Comparison of ENCODE assay signal across 10 mouse cellular contexts in genomic region chr17:73970361-73971027, GRCm38 (mm10). TPM values are rescaled to one million over a fixed set of nuclear protein-coding genes. Genes with fewer than 3 reads are reported as not detected.
A peak's percentile ranks its signal among the peaks of the same experiment; 100 is the strongest.
DNase-seq lines count a peak whose midpoint lies in the region; ATAC-seq and TF ChIP-seq lines count a peak whose summit lies in the region.
"Had no signal": no experiment of that assay in that cellular context is flagged by ENCODE, and none has a peak within 500 bp of the region (broad histone marks: within the 10 kb centered on the region; RNA-seq: fewer than 3 reads in every experiment).

No protein-coding gene starts in this region.

- H3K4me3 ChIP-seq in heart, adult 2 months: no peak overlapping the region
- H3K4me3 ChIP-seq in midbrain, postnatal 0 days (ENCODE audit: low read depth, low read length): no peak overlapping the region
- H3K4me3 ChIP-seq: embryonic facial prominence, embryonic 13.5 days; liver, embryonic 13.5 days had no signal

- no peaks in the 10 kb centered on the region for H3K9me3 ChIP-seq in midbrain, postnatal 0 days (ENCODE audit: low read length)
- H3K9me3 ChIP-seq: embryonic facial prominence, embryonic 13.5 days; liver, embryonic 13.5 days had no signal

- no peaks in the 10 kb centered on the region for H3K79me2 ChIP-seq in heart, adult 2 months (replicated peaks; ENCODE audit: control insufficient read depth, insufficient read depth, low read length)

- peaks cover 15% of the 10 kb centered on the region for H3K4me1 ChIP-seq in heart, adult 2 months (ENCODE audit: control insufficient read depth, insufficient read depth, low read length)
- H3K4me1 ChIP-seq in midbrain, postnatal 0 days (ENCODE audit: insufficient read depth, low read length): no peaks in the 10 kb centered on the region
- H3K4me1 ChIP-seq: liver, embryonic 13.5 days had no signal

- peak overlapping the region; percentile 89 for H3K27ac ChIP-seq in heart, adult 2 months
- no peak overlapping the region for H3K27ac ChIP-seq in midbrain, postnatal 0 days (ENCODE audit: low read depth, low read length)
- H3K27ac ChIP-seq: embryonic facial prominence, embryonic 13.5 days; liver, embryonic 13.5 days had no signal

- intact Hi-C loops in heart, adult 2 months (cut with DNase I): loop anchor here (2.0 kb wide), 1 partner anchor 14 kb away; no protein-coding TSS in a partner anchor

- peaks cover 10% of the 10 kb centered on the region for H3K36me3 ChIP-seq in heart, adult 2 months (ENCODE audit: control insufficient read depth, insufficient read depth, low read length)
- H3K36me3 ChIP-seq in midbrain, postnatal 0 days (ENCODE audit: insufficient read depth, low read length): no peaks in the 10 kb centered on the region
- H3K36me3 ChIP-seq: embryonic facial prominence, embryonic 13.5 days; liver, embryonic 13.5 days had no signal

- WGBS in heart, adult 2 months: 24% methylated on average over 3 of the region's 3 CpGs
- WGBS in midbrain, postnatal 0 days: 74% methylated on average over 3 of the region's 3 CpGs

- H3K27me3 ChIP-seq in heart, adult 2 months (ENCODE audit: control insufficient read depth, insufficient read depth, low read length): no peaks in the 10 kb centered on the region
- no peaks in the 10 kb centered on the region for H3K27me3 ChIP-seq in midbrain, postnatal 0 days (ENCODE audit: insufficient read depth, low read length)
- H3K27me3 ChIP-seq: embryonic facial prominence, embryonic 13.5 days; liver, embryonic 13.5 days had no signal

- H3K9ac ChIP-seq in heart, adult 2 months (ENCODE audit: low read depth, low read length): 0 out of 2 replicates have a peak overlapping the region, but pooled peaks have one; percentile 6
- H3K9ac ChIP-seq in midbrain, postnatal 0 days (replicated peaks; ENCODE audit: low read length, poor library complexity, severe bottlenecking): no peak overlapping the region
- H3K9ac ChIP-seq: embryonic facial prominence, embryonic 13.5 days; liver, embryonic 13.5 days had no signal

- DNase-seq in embryo, embryonic 11 days: peak; percentile 7
- no peak for DNase-seq in embryo, embryonic 10 days (ENCODE audit: low spot score)
- peak; percentile 92 for DNase-seq in NIH3T3 (ENCODE audit: low read depth)
- DNase-seq in heart, adult 2 months: peak; percentile 81 to 88
- peak; percentile 75 for DNase-seq in kidney, postnatal 10 days
- DNase-seq in lung, postnatal 36 days: peak; percentile 91
- no peak for DNase-seq in midbrain, postnatal 0 days (ENCODE audit: low spot score)
- DNase-seq in thymus, postnatal 25 days: no peak
- DNase-seq: liver, embryonic 13.5 days had no signal

- TF ChIP-seq CTCF in heart, adult 2 months (IDR thresholded peaks at IDR 0.05): peak; percentile 37
- TF ChIP-seq CTCF in midbrain, postnatal 0 days (IDR thresholded peaks at IDR 0.05): no peak

- no peak overlapping the region for H3K4me2 ChIP-seq in midbrain, postnatal 0 days (ENCODE audit: low read depth, low read length, poor library complexity, severe bottlenecking)
- H3K4me2 ChIP-seq: embryonic facial prominence, embryonic 13.5 days; liver, embryonic 13.5 days had no signal

- TF ChIP-seq EP300 in heart, adult 2 months (IDR thresholded peaks at IDR 0.05; ENCODE audit: insufficient read depth, low read depth, low read length): peak; percentile 93

- peak; percentile 86 for TF ChIP-seq POLR2A in heart, adult 2 months (IDR thresholded peaks at IDR 0.05; ENCODE audit: insufficient read depth, low read depth, low read length)

- ATAC-seq in midbrain, postnatal 0 days (ENCODE audit: low FRiP score): no peak

RNA-seq across cellular contexts. Expression of gene Xdh, which starts 20.5 kb away (rescaled TPM):
- total RNA-seq in heart, adult 2 months (2021): 100 to 1,000 TPM; 134 to 187 TPM
- 51.7 and 59.3 TPM in 2 replicates for polyA plus RNA-seq in heart, adult 2 months (2012; rRNA removed)
- total RNA-seq in midbrain, postnatal 0 days (2014; rRNA removed): 0.14 and 0.55 TPM in 2 replicates
- 0.38 and 0.59 TPM in 2 replicates for polyA plus RNA-seq in midbrain, postnatal 0 days (2015; fragmentation: Nextera tagmentation; extraction: Ambion mirVana)

Comparison
In these comparisons a context has a peak if more than half of its experiments do, and no peak if none do; other contexts are left out.
1. DNase-seq: peak in embryo, embryonic 11 days (single experiment), NIH3T3 (single experiment), heart, adult 2 months (2 of 2), kidney, postnatal 10 days (single experiment) and lung, postnatal 36 days (single experiment); none in embryo, embryonic 10 days (single experiment), midbrain, postnatal 0 days (single experiment) and thymus, postnatal 25 days (single experiment).
2. RNA of gene Xdh, which starts 20.5 kb away (total RNA-seq): 134 to 187 TPM in heart, adult 2 months; 0.14 to 0.55 TPM in midbrain, postnatal 0 days; every median in the first group is over 10 times any median in the second.